Mouse (Mus musculus) brain, embryonic 14.5 days (tissue): ENCODE measurements around the gene Alms1.

Experiments used
- CTCF ChIP-seq: fragments of 200-500 bp; IDR thresholded peaks from 2 replicates; pipeline ENCODE4 v1.5.1; 2012; ENCODE audit warnings: inconsistent platforms, mild to moderate bottlenecking, moderate library complexity, borderline replicate concordance; ENCODE audit not compliant: insufficient read depth, insufficient read length; ENCODE audit errors: extremely low read depth
- POLR2A ChIP-seq: fragments of 200-500 bp; IDR thresholded peaks from 2 replicates; pipeline ENCODE4 v1.6.1; 2012; ENCODE audit warnings: mild to moderate bottlenecking, inconsistent platforms, borderline replicate concordance; ENCODE audit not compliant: poor library complexity, insufficient read depth, insufficient read length, severe bottlenecking; ENCODE audit errors: extremely low read depth

DNA sequence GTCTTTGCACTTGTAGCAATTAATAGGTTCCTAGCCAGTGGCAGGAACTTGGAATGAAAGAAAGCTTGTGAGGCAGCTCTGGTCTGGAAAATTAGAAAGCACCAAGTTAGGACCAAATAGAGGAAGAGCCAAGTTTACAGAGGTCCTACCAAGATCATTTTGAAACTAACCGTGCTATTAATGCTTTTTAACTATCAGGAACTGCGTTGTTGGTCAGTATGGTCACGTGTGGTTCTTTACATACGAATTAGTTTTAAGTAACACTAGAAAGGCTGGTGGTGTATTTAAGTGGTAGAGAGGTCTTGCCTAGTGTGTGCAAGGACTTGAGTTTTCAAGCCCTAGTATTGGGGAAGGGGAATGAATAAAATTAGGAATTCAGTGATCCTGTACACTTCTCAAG is 1.2 kb downstream of the Alms1 start:
- TF ChIP-seq CTCF: no peak
- no peak for TF ChIP-seq POLR2A
